Mouse (Mus musculus) E14TG2a.4 (cell line): ENCODE results near the gene Auts2.
"Not testable (repeated sequence)": the region's sequence is repeated elsewhere in the genome, so short reads cannot be mapped to it uniquely, and the experiment has no call there.

Experiments used
- H3K27me3 ChIP-seq: 2 replicates; pipeline ENCODE4 v1.6.1; 2014; ENCODE audit warnings: low read length, control low read depth; ENCODE audit not compliant: insufficient read depth
- H3K36me3 ChIP-seq: 2 replicates; pipeline ENCODE4 v1.6.1; 2014; ENCODE audit warnings: low read length, control low read depth; ENCODE audit not compliant: insufficient read depth
- H3K4me1 ChIP-seq: replicated peaks from 2 replicates; pipeline ENCODE4 v1.6.1; 2014; ENCODE audit warnings: low read depth, low read length, control low read depth
- H3K4me3 ChIP-seq: replicated peaks from 2 replicates; pipeline ENCODE4 v1.5.1; 2014; ENCODE audit warnings: mild to moderate bottlenecking, low read length
- H3K9me3 ChIP-seq: 2 replicates; pipeline ENCODE4 v1.6.1; 2014; ENCODE audit warnings: low read length, control low read depth
- CTCF ChIP-seq: conservative IDR thresholded peaks from 2 replicates; pipeline ENCODE4 v1.5.1; 2014; ENCODE audit warnings: low read length
- NANOG ChIP-seq: IDR thresholded peaks from 2 replicates; pipeline ENCODE4 v1.6.1; 2014; ENCODE audit warnings: borderline replicate concordance, low read length, mixed read lengths
- POU5F1 ChIP-seq: IDR thresholded peaks from 2 replicates; pipeline ENCODE4 v1.6.1; 2014; ENCODE audit warnings: low read length, borderline replicate concordance

The Auts2 gene

GRCm38 (mm10) chr5:132543118-132544071 lies at the start of gene Auts2:
Gene Auts2 (minus strand): TSS chr5:132543344.
- H3K4me1 ChIP-seq, result peaks cover 20% of the 10 kb centered on the region
- peaks cover 70% of the 10 kb centered on the region for H3K27me3 ChIP-seq
- H3K9me3 ChIP-seq, result no peaks in the 10 kb centered on the region
- no peaks in the 10 kb centered on the region for H3K36me3 ChIP-seq
- H3K4me3 ChIP-seq, result peak within 1 kb of the TSS; percentile 83
- TF ChIP-seq NANOG (no peak), CTCF (no peak), POU5F1 (no peak)

DNA sequence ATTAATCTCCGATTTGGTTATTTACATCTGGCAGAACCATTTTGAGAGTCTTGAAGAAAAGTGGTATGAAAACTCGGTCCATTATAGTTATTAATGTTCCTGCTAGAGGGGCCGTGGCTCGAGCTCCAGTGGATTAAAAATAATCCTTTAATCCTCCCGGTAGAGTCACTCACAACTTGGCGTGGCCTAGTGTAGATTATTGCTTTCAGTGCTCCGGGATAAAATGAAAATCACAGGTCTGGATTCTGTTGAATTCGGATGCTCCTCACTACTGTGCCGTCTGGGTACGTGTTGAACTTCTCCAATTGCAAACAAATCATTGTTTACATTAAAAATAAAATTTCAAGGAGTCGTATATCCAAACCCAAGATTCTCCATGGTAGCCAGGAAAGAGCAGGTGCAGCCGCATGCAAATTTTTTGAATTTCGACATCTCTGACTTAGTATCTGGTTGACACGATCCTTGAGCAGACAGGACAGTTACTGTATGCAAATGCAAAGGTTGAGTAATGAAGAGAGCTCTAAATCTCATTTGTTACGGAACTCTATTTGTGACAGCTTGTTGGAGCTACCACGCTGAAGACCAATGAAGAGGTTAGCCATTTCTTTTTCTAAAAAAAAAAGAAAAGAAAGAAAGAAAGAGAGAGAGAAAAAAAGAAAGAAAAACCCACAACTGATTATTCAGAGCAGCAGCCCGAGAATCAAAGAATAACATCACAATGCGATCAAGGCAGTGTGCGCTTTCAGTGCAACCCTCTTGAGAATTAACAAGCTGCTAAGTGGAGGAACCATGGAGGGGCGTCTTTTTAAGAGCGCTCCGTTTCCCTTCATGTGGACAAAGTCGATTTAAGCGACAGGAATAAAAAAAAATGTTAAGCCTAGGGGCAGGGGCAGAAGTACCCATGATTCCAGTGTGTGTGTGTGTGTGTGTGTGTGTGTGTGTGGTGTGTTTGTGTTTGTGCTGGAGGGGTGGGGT lies 48.9 kb upstream of the Auts2 start:
- TF ChIP-seq POU5F1 (no peak), CTCF (no peak), NANOG (no peak)
- H3K4me1 ChIP-seq, result 0 out of 2 replicates have a peak, but pooled peaks cover 4% of the 10 kb centered on the region
- H3K36me3 ChIP-seq, result no peaks in the 10 kb centered on the region
- H3K27me3 ChIP-seq, result no peaks in the 10 kb centered on the region
- peaks cover 12% of the 10 kb centered on the region for H3K9me3 ChIP-seq
- H3K4me3 ChIP-seq, result no peak overlapping the region

DNA sequence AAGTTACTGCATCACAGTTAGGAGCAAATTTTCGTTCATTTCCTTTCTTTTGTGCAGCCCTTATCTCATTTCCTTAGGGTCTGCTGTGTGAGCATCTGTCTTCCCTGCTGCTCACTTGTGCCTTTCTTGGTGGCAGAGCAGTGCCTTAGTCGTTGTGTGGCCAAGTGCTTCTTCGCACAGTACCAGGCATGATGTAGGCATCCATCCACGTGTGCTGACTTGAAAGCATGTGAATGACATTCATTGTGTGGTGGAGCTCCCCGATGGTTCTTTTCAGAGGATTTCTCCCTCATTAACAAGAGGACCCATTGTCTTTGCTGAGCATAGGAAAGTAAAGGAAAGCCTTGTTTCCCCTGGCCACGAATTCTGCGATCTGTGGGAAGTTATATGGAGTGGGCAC lies 36.6 kb upstream of the Auts2 start:
- no peaks in the 10 kb centered on the region for H3K4me1 ChIP-seq
- peaks cover 8% of the 10 kb centered on the region; the same call in 1 of the 2 replicates for H3K27me3 ChIP-seq
- no peaks in the 10 kb centered on the region for H3K9me3 ChIP-seq
- H3K36me3 ChIP-seq, result no peaks in the 10 kb centered on the region
- no peak overlapping the region for H3K4me3 ChIP-seq
- TF ChIP-seq POU5F1, result no peak

DNA sequence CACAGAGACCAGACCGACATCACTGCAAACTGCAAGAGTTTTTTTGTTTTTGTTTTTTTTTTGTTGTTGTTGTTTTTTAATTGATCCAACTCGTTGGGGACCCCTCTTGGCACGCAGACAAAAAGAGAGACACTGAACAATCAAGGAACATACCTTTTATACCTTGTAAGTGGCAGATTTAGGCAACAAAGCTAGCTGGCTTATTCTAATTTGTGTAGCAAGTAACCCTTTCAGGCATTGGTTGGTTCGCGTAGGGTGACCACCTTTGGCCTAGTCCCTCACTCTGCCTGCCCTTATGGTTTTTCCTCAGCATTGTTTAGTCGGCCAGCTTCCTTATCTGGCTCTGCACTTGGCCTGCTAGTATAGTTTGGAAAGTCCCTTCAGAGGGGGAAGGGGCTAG lies 17.6 kb upstream of the Auts2 start:
- not testable (repeated sequence) for H3K9me3 ChIP-seq, H3K36me3 ChIP-seq, H3K4me1 ChIP-seq, H3K4me3 ChIP-seq, H3K27me3 ChIP-seq

DNA sequence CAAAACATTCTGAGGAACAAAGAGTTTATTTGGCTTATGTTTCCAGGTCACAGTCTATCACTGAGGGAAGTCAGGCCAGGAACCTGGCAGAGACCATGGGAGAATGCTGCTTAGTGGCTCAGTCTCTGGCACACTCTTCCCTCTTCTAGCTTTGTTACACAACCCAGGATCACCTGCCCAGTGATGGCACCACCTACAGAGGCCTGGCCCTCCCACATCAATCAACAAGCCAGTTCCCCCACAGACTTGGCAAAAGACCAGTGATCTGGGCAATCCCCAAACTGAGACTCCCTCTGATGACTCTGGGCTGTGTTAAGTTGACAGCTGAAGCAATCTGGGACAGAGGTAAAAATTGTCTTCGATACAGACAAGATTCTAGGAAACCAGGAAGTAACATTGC lies 2.6 kb upstream of the Auts2 start:
- Histone ChIP-seq H3K4me3 (no peak overlapping the region), H3K27me3 (peaks cover 54% of the 10 kb centered on the region), H3K36me3 (no peaks in the 10 kb centered on the region), H3K9me3 (no peaks in the 10 kb centered on the region), H3K4me1 (peaks cover 20% of the 10 kb centered on the region)
- TF ChIP-seq CTCF, result no peak
- TF ChIP-seq NANOG, result no peak
- no peak for TF ChIP-seq POU5F1

DNA sequence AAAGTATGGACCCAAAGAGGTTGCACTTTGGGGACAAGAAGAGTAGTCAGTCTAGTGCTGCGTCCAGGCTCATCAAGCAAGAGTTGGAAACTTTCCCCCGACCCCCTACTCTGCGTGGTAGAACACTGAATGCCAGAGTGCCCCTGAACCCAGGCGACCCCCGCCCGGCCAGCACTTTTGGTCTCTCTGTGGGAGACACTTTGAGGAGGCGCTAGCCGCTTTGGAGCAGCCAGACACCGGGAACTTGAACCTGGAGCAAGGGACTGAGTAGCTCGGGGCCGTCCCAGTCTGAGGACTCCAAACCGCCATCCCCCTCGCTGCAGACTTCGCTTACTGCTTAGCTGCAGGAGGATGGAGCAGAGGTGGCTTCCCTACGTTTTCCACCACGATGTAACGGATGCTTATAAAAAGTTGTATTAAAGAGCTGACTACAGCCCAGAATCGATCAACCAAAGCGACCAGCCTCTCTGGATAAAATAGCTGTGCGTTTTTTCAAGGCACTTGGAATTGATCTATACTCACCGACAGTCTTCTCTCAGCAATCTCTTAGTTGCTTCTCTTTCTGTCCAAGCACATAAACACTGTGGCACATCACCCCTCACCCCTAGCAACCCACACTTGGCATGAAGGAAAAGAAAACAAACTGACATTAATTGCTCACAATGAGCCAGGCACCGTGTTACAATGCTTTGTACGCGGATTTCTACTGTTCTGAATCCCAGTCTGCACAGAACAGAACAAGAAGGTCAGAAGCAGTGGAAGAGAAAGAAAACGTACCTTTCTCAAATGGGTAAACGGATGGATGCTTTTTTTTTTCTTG lies 1.2 kb upstream of the Auts2 start:
- no peaks in the 10 kb centered on the region for H3K36me3 ChIP-seq
- H3K4me1 ChIP-seq, result peaks cover 20% of the 10 kb centered on the region
- TF ChIP-seq CTCF, result no peak
- TF ChIP-seq POU5F1, result no peak
- no peak for TF ChIP-seq NANOG
- peaks cover 67% of the 10 kb centered on the region for H3K27me3 ChIP-seq
- H3K4me3 ChIP-seq, result peak overlapping the region; percentile 83
- H3K9me3 ChIP-seq, result no peaks in the 10 kb centered on the region

- H3K4me3 ChIP-seq, result peak overlapping the region; percentile 83
- H3K4me1 ChIP-seq, result peaks cover 20% of the 10 kb centered on the region
- H3K36me3 ChIP-seq, result no peaks in the 10 kb centered on the region
- no peaks in the 10 kb centered on the region for H3K9me3 ChIP-seq
- TF ChIP-seq NANOG (no peak), CTCF (no peak), POU5F1 (no peak)
- peaks cover 67% of the 10 kb centered on the region for H3K27me3 ChIP-seq
Measured at GRCm38 (mm10) chr5:132542381-132543020, 643 bp downstream of the Auts2 start.

DNA sequence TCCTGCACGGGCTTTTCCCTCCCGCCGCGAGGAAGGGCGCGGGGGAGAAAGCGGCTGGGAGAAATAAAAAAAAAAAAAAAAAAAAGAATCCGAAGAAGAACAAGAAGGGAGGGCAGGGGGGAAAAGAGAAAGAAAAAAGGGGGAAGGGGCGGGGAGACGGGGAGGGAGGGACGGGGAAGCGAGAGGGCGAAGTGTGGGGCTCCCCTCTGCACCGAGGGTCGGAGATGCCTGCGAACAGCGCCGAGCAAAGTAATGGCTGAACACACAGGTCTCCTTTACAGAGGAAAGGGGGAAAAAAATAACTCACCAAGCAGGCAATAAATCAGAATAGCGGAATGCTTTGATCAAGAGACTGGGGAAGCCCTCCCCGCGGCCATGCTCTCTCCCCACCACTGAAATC lies 1.2 kb downstream of the Auts2 start:
- H3K27me3 ChIP-seq, result peaks cover 66% of the 10 kb centered on the region
- no peak for TF ChIP-seq CTCF
- no peak for TF ChIP-seq POU5F1
- TF ChIP-seq NANOG, result no peak
- no peaks in the 10 kb centered on the region for H3K36me3 ChIP-seq
- peak overlapping the region; percentile 83 for H3K4me3 ChIP-seq
- peaks cover 20% of the 10 kb centered on the region for H3K4me1 ChIP-seq
- no peaks in the 10 kb centered on the region for H3K9me3 ChIP-seq
